Mouse (Mus musculus) kidney, adult 2 months (tissue): ENCODE measurements at regions not wholly inside any gene's neighbourhood (a gene's known extent, or its start where the extent isn't known, plus 50 kb on each side); places are given as distances from the start of the nearest gene placed in this dataset.

Experiments
- DNase-seq: peaks from one replicate; pipeline ENCODE4 v3.0.0; 2021
- H3K27ac ChIP-seq: fragments of 200-500 bp; 2 replicates; pipeline ENCODE4 v1.5.1; 2012; ENCODE audit warnings: low read depth, low read length, control low read depth, inconsistent platforms; ENCODE audit not compliant: insufficient read depth
- H3K27me3 ChIP-seq: fragments of 200-500 bp; replicated peaks from 2 replicates; pipeline ENCODE4 v1.6.1; 2012; ENCODE audit warnings: mild to moderate bottlenecking, moderate library complexity, low read length, inconsistent platforms; ENCODE audit not compliant: control insufficient read depth, insufficient read depth
- H3K36me3 ChIP-seq: fragments of 200-500 bp; 2 replicates; pipeline ENCODE4 v1.6.1; 2012; ENCODE audit warnings: mild to moderate bottlenecking, moderate library complexity, low read length, inconsistent platforms; ENCODE audit not compliant: control insufficient read depth, insufficient read depth
- H3K4me1 ChIP-seq: fragments of 200-500 bp; 2 replicates; pipeline ENCODE4 v1.6.1; 2011; ENCODE audit warnings: low read length; ENCODE audit not compliant: control insufficient read depth, insufficient read depth
- H3K4me3 ChIP-seq: fragments of 200-500 bp; 2 replicates; pipeline ENCODE4 v1.5.1; 2011; ENCODE audit warnings: mild to moderate bottlenecking, low read depth, low read length, control low read depth; ENCODE audit not compliant: insufficient read depth
- CTCF ChIP-seq: fragments of 200-500 bp; conservative IDR thresholded peaks from 2 replicates; pipeline ENCODE4 v1.5.1; 2011; ENCODE audit warnings: low read depth, mild to moderate bottlenecking, control low read depth, low read length, moderate library complexity, mixed read lengths; ENCODE audit not compliant: insufficient read depth, insufficient read length
- POLR2A ChIP-seq: fragments of 200-500 bp; IDR thresholded peaks from one replicate; pipeline ENCODE4 v1.6.1; 2011; ENCODE audit warnings: low read depth, low read length, control low read depth
- WGBS: fragments of 180-500 bp; shearing (Covaris S2); methylation state at CpG from one replicate; pipeline ENCODE4 v1.1.7; 2018; 5-methylcytosine and 5-hydroxymethylcytosine counted together

DNA sequence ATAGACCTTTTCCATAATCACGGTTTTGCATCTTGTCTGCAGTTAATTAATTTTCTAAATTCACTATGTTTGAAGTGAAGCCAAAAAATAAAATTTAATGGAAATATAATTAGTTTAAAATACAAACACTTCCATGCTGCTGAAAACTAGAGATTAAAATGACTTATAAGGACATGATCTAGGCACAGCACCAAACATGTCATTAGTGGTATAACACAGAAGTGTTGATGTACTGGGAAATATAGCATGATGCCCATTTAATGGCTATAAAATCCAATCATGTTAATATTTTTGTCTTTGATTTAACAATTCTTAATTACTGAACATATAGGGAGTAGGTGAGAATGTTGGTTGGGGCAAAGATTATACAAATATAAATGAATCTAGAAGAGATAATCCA lies 487.5 kb upstream of the Gm38303 start:
- Histone ChIP-seq H3K4me1 (no peaks in the 10 kb centered on the region), H3K36me3 (no peaks in the 10 kb centered on the region), H3K27me3 (no peaks in the 10 kb centered on the region), H3K27ac (no peak overlapping the region), H3K4me3 (no peak overlapping the region)
- no peak for DNase-seq
- 70% methylated on average over 1 of the region's 1 CpGs for WGBS
- TF ChIP-seq POLR2A (no peak), CTCF (no peak)

- Histone ChIP-seq H3K4me3 (no peak overlapping the region), H3K27me3 (no peaks in the 10 kb centered on the region), H3K27ac (no peak overlapping the region), H3K4me1 (no peaks in the 10 kb centered on the region), H3K36me3 (no peaks in the 10 kb centered on the region)
- no peak for DNase-seq
- no peak for TF ChIP-seq POLR2A
- no peak for TF ChIP-seq CTCF
- 75% methylated on average over 1 of the region's 1 CpGs for WGBS
Observed at GRCm38 (mm10) chr3:10822566-10822965, 487.1 kb upstream of the Gm38303 start.

- TF ChIP-seq POLR2A (no peak), CTCF (no peak)
- peaks cover 4% of the 10 kb centered on the region for H3K4me1 ChIP-seq
- DNase-seq = no peak
- peak overlapping the region; percentile 27; the same call in 1 of the 2 replicates for H3K27ac ChIP-seq
- 31% methylated on average over 10 of the region's 10 CpGs for WGBS
- H3K27me3 ChIP-seq = no peaks in the 10 kb centered on the region
- H3K4me3 ChIP-seq = peak overlapping the region; percentile 8; the same call in 1 of the 2 replicates
- no peaks in the 10 kb centered on the region for H3K36me3 ChIP-seq
Observed at GRCm38 (mm10) chr3:10776258-10776995, 440.9 kb upstream of the Gm38303 start.
